Mouse (Mus musculus): ENCODE data around the gene Pm20d1. TPM values are rescaled to one million over a fixed set of nuclear protein-coding genes. Genes with fewer than 3 reads are reported as not detected.
A peak's percentile ranks its signal among the peaks of the same experiment; 100 is the strongest.

The Pm20d1 gene
- polyA plus RNA-seq, 1 experiment from 2014 or later = 0.71 TPM

DNA sequence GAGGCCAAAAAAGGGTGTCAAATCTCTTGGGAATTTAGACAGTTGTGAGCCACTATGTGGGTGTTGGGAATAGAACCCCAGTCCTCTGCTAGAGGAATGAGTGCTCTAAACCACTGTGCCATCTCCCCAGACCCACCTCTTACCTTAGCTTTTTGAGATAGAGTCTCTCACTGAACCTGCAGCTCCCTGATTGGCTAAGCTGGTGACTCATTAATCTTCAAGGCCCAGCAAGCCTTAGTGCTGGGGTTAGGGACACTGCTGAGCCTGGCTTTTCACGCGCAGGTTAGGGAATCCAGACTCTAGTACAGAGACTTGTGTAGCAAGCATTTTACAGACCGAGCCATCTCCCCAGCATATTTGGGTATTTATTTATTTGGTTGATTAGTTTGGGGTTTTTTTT is 39.9 kb downstream of the Pm20d1 start:
- no peak for ATAC-seq (ENCODE audit: low FRiP score)
- H3K9ac ChIP-seq = no peak overlapping the region
- no peak overlapping the region for H3K4me2 ChIP-seq (replicated peaks)
- DNase-seq (ENCODE audit: low spot score) = no peak
- no peak overlapping the region for H3K27ac ChIP-seq
- H3K4me1 ChIP-seq (replicated peaks; ENCODE audit: control insufficient read depth, insufficient read depth, low read length) = 0 out of 2 replicates have a peak, but pooled peaks cover 1% of the 10 kb centered on the region
- peaks cover 20% of the 10 kb centered on the region for H3K36me3 ChIP-seq (replicated peaks; ENCODE audit: control insufficient read depth, insufficient read depth)
- 79% methylated on average over 3 of the region's 3 CpGs for WGBS
- H3K4me3 ChIP-seq (replicated peaks; ENCODE audit: low read length) = no peak overlapping the region
- no peaks in the 10 kb centered on the region for H3K9me3 ChIP-seq (ENCODE audit: control insufficient read depth, low read length)
- H3K27me3 ChIP-seq (ENCODE audit: control insufficient read depth, insufficient read depth, low read length) = no peaks in the 10 kb centered on the region

DNA sequence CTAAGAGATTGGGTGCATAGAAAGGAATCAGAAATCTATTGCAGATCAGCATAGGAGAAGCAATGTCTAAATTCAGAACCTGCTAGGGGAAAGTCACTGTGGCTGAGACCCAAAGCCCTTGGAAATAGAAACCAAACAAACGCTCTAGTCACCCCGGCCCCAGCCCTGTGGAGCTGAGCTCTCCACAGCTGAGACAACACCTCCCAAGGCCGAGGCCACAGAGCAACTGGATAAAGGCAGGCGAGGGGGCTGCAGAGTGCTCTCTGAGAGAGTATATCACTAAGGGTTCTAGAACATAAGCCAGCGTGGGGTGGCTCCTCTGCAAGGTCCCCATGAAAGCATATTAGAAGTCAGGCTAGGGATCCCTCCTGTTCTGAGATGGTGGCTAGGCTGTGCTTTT is 41.4 kb downstream of the Pm20d1 start:
- no peaks in the 10 kb centered on the region for H3K4me1 ChIP-seq (replicated peaks; ENCODE audit: control insufficient read depth, insufficient read depth, low read length)

DNA sequence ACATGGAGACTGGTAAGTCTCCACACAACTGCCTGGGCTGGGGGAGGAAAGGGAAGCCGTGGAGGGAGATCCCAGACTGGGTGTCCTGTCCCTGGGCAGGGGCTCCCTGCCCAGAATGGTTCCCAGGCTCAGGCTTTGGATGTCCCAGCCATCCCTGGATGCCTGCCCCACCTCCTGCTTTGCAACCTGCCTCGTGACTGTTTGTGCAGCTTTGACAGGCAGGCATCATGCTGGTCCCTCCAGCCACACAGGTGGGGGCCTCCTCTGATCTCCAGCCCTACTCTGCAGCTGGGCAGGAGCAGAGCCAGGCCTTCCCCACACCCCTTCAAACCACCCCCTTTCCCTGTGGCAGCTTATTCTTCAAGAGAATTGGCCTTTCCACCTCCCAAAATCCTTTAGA is 42.1 kb downstream of the Pm20d1 start:
- Histone ChIP-seq H3K9ac (no peak overlapping the region), H3K9me3 (ENCODE audit: control insufficient read depth, low read length) (no peaks in the 10 kb centered on the region), H3K4me2 (replicated peaks) (no peak overlapping the region), H3K4me1 (replicated peaks; ENCODE audit: control insufficient read depth, insufficient read depth, low read length) (no peaks in the 10 kb centered on the region), H3K36me3 (replicated peaks; ENCODE audit: control insufficient read depth, insufficient read depth) (peaks cover 36% of the 10 kb centered on the region), H3K27me3 (ENCODE audit: control insufficient read depth, insufficient read depth, low read length) (no peaks in the 10 kb centered on the region), H3K4me3 (replicated peaks; ENCODE audit: low read length) (no peak overlapping the region), H3K27ac (no peak overlapping the region)
- WGBS = 30% methylated on average over 2 of the region's 2 CpGs
- DNase-seq (ENCODE audit: low spot score) = no peak
- no peak for ATAC-seq (ENCODE audit: low FRiP score)

More for the DNA sequence above, 41.4 kb downstream of the Pm20d1 start:
- no peak for ATAC-seq (ENCODE audit: low FRiP score)
- Histone ChIP-seq H3K36me3 (replicated peaks; ENCODE audit: control insufficient read depth, insufficient read depth) (peaks cover 33% of the 10 kb centered on the region), H3K27me3 (ENCODE audit: control insufficient read depth, insufficient read depth, low read length) (no peaks in the 10 kb centered on the region), H3K9me3 (ENCODE audit: control insufficient read depth, low read length) (no peaks in the 10 kb centered on the region), H3K27ac (no peak overlapping the region), H3K4me3 (replicated peaks; ENCODE audit: low read length) (no peak overlapping the region), H3K9ac (no peak overlapping the region), H3K4me2 (replicated peaks) (no peak overlapping the region)
- WGBS = 87% methylated on average over 5 of the region's 5 CpGs
- no peak for DNase-seq (ENCODE audit: low spot score)

DNA sequence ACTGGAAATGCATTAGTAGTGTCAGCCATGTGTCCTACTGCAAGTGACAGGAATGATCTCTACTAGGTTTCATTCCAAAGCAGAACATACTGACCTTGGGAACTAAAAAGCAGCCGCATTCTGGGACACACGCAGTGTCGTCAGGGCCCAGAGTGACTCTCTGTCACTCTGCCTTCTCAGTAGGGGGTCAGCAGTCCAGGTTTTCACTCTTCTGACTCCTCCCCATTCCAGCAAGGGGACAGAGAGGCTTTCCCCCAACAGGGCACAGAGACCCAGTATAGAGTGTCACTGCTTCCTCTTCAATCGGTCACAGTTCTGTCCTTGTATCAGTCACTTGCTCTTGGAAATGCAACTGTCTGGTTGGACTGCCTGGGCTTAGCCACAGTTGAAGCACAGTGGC is 45.0 kb downstream of the Pm20d1 start:
- WGBS = 80% methylated on average over 4 of the region's 4 CpGs
- Histone ChIP-seq H3K9ac (no peak overlapping the region), H3K27ac (no peak overlapping the region), H3K4me1 (replicated peaks; ENCODE audit: control insufficient read depth, insufficient read depth, low read length) (no peaks in the 10 kb centered on the region), H3K9me3 (ENCODE audit: control insufficient read depth, low read length) (no peaks in the 10 kb centered on the region), H3K27me3 (ENCODE audit: control insufficient read depth, insufficient read depth, low read length) (no peaks in the 10 kb centered on the region), H3K4me3 (replicated peaks; ENCODE audit: low read length) (no peak overlapping the region), H3K36me3 (replicated peaks; ENCODE audit: control insufficient read depth, insufficient read depth) (peaks cover 59% of the 10 kb centered on the region), H3K4me2 (replicated peaks) (no peak overlapping the region)
- ATAC-seq (ENCODE audit: low FRiP score) (no peak), DNase-seq (ENCODE audit: low spot score) (no peak)

DNA sequence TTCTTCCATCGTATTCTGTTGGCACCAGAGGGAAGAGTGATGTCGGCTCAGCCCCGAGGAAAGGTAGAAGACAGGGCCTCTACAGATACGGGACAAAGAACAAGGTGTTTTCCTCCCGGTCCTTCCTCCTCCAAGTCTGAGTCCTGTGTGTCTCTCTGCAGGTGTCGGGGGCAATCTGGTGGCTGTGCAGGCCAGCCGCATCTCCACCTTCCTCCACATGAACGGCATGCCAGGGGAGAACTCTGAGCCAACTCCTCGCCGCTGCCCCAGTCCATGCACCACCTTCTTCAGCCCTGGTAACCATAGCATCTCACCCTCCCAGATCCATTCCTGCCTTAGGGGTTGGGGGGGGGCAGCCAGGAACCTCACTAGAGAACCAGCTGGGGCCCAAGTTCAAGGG is 46.6 kb downstream of the Pm20d1 start:
- peaks cover 65% of the 10 kb centered on the region for H3K36me3 ChIP-seq (replicated peaks; ENCODE audit: control insufficient read depth, insufficient read depth)
- ATAC-seq (ENCODE audit: low FRiP score) (no peak), DNase-seq (ENCODE audit: low spot score) (no peak)
- WGBS = 97% methylated on average over 10 of the region's 10 CpGs
- H3K4me2 ChIP-seq (replicated peaks) = no peak overlapping the region
- H3K9ac ChIP-seq = no peak overlapping the region
- no peaks in the 10 kb centered on the region for H3K27me3 ChIP-seq (ENCODE audit: control insufficient read depth, insufficient read depth, low read length)
- no peak overlapping the region for H3K4me3 ChIP-seq (replicated peaks; ENCODE audit: low read length)
- no peak overlapping the region for H3K27ac ChIP-seq
- H3K9me3 ChIP-seq (ENCODE audit: control insufficient read depth, low read length) = no peaks in the 10 kb centered on the region
- H3K4me1 ChIP-seq (replicated peaks; ENCODE audit: control insufficient read depth, insufficient read depth, low read length) = no peaks in the 10 kb centered on the region

DNA sequence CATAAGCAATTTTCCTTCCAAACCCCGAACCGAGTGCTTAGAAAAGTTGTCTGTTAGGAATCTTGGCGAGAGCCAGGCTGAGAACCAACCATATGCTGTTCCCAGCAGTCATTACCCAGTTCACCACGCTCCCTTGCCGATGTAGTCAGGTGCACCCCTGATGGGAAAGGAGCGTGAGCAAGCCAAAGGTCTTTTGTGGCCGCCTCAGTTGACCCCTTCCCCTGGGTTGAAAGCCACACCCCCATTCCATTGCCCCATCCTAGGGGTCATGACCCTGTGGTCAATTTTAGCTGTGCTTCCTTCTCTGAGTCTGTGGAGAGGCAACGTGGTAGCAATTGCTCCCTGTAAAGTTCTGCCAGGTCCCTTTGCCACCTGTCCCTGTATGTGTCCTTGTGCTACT is 47.7 kb downstream of the Pm20d1 start:
- 46% methylated on average over 8 of the region's 8 CpGs for WGBS
- no peak for ATAC-seq (ENCODE audit: low FRiP score)
- Histone ChIP-seq H3K4me3 (replicated peaks; ENCODE audit: low read length) (no peak overlapping the region), H3K9me3 (ENCODE audit: control insufficient read depth, low read length) (no peaks in the 10 kb centered on the region), H3K9ac (no peak overlapping the region), H3K4me2 (replicated peaks) (no peak overlapping the region), H3K27ac (no peak overlapping the region), H3K4me1 (replicated peaks; ENCODE audit: control insufficient read depth, insufficient read depth, low read length) (no peaks in the 10 kb centered on the region), H3K27me3 (ENCODE audit: control insufficient read depth, insufficient read depth, low read length) (no peaks in the 10 kb centered on the region), H3K36me3 (replicated peaks; ENCODE audit: control insufficient read depth, insufficient read depth) (peaks cover 65% of the 10 kb centered on the region)
- DNase-seq (ENCODE audit: low spot score) = no peak

DNA sequence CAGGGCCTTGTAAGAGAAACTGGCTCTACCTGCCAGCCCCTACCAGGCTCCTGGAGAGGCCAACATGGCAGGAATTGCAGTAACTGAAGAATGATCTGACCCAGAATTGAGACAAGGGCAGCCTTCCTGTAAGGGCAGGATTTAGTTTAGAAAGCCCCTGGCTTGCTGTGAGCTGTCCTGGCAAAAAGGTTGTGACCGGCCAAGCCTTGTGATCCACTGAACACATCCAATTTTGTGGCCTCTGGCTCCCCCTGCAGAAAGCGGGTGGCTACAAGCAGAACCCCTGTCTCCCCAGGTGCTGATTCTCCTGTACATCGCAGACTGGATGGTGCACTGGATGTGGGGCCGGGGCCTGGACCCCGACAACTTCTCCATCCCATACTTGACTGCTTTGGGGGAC is 49.1 kb downstream of the Pm20d1 start:
- Histone ChIP-seq H3K36me3 (replicated peaks; ENCODE audit: control insufficient read depth, insufficient read depth) (peaks cover 60% of the 10 kb centered on the region), H3K4me3 (replicated peaks; ENCODE audit: low read length) (no peak overlapping the region), H3K27me3 (ENCODE audit: control insufficient read depth, insufficient read depth, low read length) (no peaks in the 10 kb centered on the region), H3K4me2 (replicated peaks) (no peak overlapping the region), H3K27ac (no peak overlapping the region), H3K4me1 (replicated peaks; ENCODE audit: control insufficient read depth, insufficient read depth, low read length) (no peaks in the 10 kb centered on the region), H3K9me3 (ENCODE audit: control insufficient read depth, low read length) (no peaks in the 10 kb centered on the region), H3K9ac (no peak overlapping the region)
- DNase-seq (ENCODE audit: low spot score) (peak; percentile 47), ATAC-seq (ENCODE audit: low FRiP score) (no peak)
- 83% methylated on average over 5 of the region's 5 CpGs for WGBS

DNA sequence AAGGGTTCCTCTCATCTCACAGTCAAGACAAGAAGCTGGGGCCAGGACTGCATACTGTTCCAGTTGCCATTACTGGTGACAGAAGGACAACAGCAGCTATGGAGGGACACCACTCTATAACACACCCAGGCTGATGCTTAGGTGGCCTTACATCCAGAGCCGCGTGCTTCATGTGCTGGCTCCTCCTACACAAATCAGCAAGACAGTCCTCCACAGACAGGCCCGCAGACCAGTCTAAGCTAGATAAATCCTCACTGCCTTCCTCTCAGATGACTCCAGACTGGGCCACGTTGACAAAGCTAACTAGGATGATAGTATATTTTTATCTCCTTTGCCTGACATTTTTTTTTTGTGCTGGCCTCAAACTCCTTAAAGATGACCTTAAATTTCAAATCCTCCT is 64.6 kb downstream of the Pm20d1 start:
- Histone ChIP-seq H3K4me3 (replicated peaks; ENCODE audit: low read length) (no peak overlapping the region), H3K9ac (no peak overlapping the region), H3K27ac (no peak overlapping the region), H3K36me3 (replicated peaks; ENCODE audit: control insufficient read depth, insufficient read depth) (no peaks in the 10 kb centered on the region), H3K27me3 (ENCODE audit: control insufficient read depth, insufficient read depth, low read length) (no peaks in the 10 kb centered on the region), H3K9me3 (ENCODE audit: control insufficient read depth, low read length) (no peaks in the 10 kb centered on the region), H3K4me2 (replicated peaks) (no peak overlapping the region), H3K4me1 (replicated peaks; ENCODE audit: control insufficient read depth, insufficient read depth, low read length) (no peaks in the 10 kb centered on the region)
- no peak for DNase-seq (ENCODE audit: low spot score)
- WGBS = 81% methylated on average over 4 of the region's 4 CpGs
- no peak for ATAC-seq (ENCODE audit: low FRiP score)

DNA sequence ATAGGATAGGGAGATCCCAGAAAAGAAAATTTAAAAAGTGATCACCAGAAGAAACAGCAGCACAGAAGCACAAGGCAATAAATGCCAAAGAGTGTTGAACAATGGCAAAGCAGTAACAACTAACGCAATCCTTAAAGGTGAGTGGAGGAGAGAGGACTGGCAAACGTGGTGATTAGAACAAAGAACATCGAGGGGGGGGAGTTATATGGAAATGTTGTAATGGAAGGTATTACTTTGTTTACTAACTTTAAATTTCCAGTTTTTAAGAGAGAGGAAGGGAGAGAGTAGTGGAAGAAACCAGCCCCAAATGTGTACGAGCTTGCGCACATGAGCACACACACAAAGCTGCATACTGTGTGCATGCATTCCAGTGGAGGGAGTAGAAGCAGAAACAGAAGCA is 68.4 kb downstream of the Pm20d1 start:
- Histone ChIP-seq H3K36me3 (replicated peaks; ENCODE audit: control insufficient read depth, insufficient read depth) (no peaks in the 10 kb centered on the region), H3K9me3 (ENCODE audit: control insufficient read depth, low read length) (no peaks in the 10 kb centered on the region), H3K4me1 (replicated peaks; ENCODE audit: control insufficient read depth, insufficient read depth, low read length) (no peaks in the 10 kb centered on the region), H3K4me2 (replicated peaks) (no peak overlapping the region), H3K4me3 (replicated peaks; ENCODE audit: low read length) (no peak overlapping the region), H3K27ac (no peak overlapping the region), H3K9ac (no peak overlapping the region), H3K27me3 (ENCODE audit: control insufficient read depth, insufficient read depth, low read length) (no peaks in the 10 kb centered on the region)
- whole genome bisulfite sequencing = 82% methylated on average over 5 of the region's 5 CpGs
- no peak for DNase-seq (ENCODE audit: low spot score)
- no peak for ATAC-seq (ENCODE audit: low FRiP score)

DNA sequence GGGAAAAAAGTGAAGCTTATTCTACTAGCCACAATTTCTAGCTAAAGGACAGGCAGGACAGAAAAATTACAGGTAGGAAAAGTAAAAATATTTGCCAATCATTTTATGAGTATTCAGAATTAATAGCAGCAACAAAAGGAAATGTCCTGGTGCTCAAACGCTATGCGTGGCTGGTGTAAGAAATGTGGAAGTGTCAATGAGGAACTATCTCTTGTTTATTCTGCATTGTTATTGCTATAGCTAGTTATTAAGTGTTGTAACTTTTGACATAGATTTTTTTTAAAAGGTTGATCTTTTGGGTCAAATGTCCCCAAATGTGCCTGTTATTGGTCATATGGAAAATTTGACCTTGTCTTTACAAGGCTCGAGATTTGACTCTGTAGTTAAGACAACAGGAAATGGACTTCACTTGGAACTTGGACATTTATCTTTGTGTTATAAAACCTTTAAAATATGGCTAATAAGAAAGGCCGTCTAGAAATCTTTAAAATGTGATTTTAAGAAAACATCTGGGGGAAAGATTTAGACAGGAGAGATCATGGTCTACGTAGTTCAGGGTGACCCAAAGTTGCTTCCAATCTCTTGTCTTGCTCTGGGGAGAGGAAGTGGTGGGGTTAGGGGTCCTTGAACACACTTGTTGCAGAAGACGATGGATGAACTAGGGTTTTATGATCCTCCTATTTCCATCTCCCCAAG is 69.3 kb downstream of the Pm20d1 start:
- 84% methylated on average over 6 of the region's 6 CpGs for WGBS
- Histone ChIP-seq H3K27ac (no peak overlapping the region), H3K9ac (no peak overlapping the region), H3K9me3 (ENCODE audit: control insufficient read depth, low read length) (no peaks in the 10 kb centered on the region), H3K4me1 (replicated peaks; ENCODE audit: control insufficient read depth, insufficient read depth, low read length) (no peaks in the 10 kb centered on the region), H3K27me3 (ENCODE audit: control insufficient read depth, insufficient read depth, low read length) (no peaks in the 10 kb centered on the region), H3K4me3 (replicated peaks; ENCODE audit: low read length) (no peak overlapping the region), H3K4me2 (replicated peaks) (no peak overlapping the region), H3K36me3 (replicated peaks; ENCODE audit: control insufficient read depth, insufficient read depth) (no peaks in the 10 kb centered on the region)
- ATAC-seq (ENCODE audit: low FRiP score) (peak; percentile 12; the same call in 1 of the 2 replicates), DNase-seq (ENCODE audit: low spot score) (no peak)
